Mouse (Mus musculus): ENCODE results near the gene Vmn1r28.
"Not testable (repeated sequence)": the region's sequence is repeated elsewhere in the genome, so short reads cannot be mapped to it uniquely, and the experiment has no call there.

Vmn1r28 gene

GRCm38 (mm10) chr6:58261737-58262136 is at the start of gene Vmn1r28:
Vmn1r28 (plus strand) TSS chr6:58262037.
- DNase-seq, result no peak

- DNase-seq, result no peak
Observed at GRCm38 (mm10) chr6:58216119-58216518, 45.7 kb upstream of the Vmn1r28 start.

GRCm38 (mm10) chr6:58218721-58219120 is 43.1 kb upstream of the Vmn1r28 start, which contains the start of gene Vmn1r27:
Vmn1r27 (minus strand) TSS chr6:58218821.
- DNase-seq, result no peak

GRCm38 (mm10) chr6:58279661-58280060 is 17.8 kb downstream of the Vmn1r28 start:
- DNase-seq, result not testable (repeated sequence)

- no peak for DNase-seq
Observed at GRCm38 (mm10) chr6:58292201-58292600, 30.4 kb downstream of the Vmn1r28 start.

GRCm38 (mm10) chr6:58298511-58298910 is 36.7 kb downstream of the Vmn1r28 start:
- not testable (repeated sequence) for DNase-seq

- no peak for DNase-seq
Observed at GRCm38 (mm10) chr6:58301249-58301648, 39.4 kb downstream of the Vmn1r28 start, which contains the start of gene Vmn1r29. Vmn1r29 (plus strand) TSS chr6:58301549.
